Mouse (Mus musculus): ENCODE measurements at regions not wholly inside any gene's neighbourhood (a gene's known extent, or its start where the extent isn't known, plus 50 kb on each side); places are given as distances from the start of the nearest gene placed in this dataset.

DNA sequence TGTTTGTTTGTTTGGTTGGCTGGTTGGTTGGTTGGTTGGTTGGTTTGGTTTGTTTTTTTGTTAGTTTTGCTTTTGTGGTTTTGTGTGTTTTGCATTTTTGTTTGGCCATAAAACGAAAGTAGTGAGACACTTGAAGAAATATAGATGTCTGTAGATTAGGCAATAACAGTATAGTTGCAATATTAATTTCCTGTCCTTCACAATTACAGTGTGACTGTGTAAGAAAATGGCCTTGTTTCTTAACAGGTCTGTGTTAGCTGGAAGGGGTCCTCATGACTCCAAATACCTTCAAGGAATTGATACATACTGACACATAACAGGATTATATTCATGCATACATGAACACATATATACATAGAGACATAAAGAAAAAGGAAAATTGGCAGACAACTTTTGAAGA lies 334.2 kb downstream of the Bcor start:
- Histone ChIP-seq H3K4me3 (replicated peaks) (no peak overlapping the region), H3K27me3 (replicated peaks) (peaks cover 33% of the 10 kb centered on the region), H3K9me3 (no peaks in the 10 kb centered on the region), H3K36me3 (replicated peaks; ENCODE audit: low read length) (no peaks in the 10 kb centered on the region), H3K4me1 (peaks cover 17% of the 10 kb centered on the region)
- no peak for TF ChIP-seq GATA1 (IDR thresholded peaks at IDR 0.05; ENCODE audit: borderline replicate concordance, low read length)
- TF ChIP-seq FLI1 (IDR thresholded peaks at IDR 0.05; ENCODE audit: low read length), result no peak

GRCm38 (mm10) chrX:11826737-11827408 lies 333.3 kb downstream of the Bcor start:
- TF ChIP-seq GATA1 (IDR thresholded peaks at IDR 0.05; ENCODE audit: borderline replicate concordance, low read length) (no peak), FLI1 (IDR thresholded peaks at IDR 0.05; ENCODE audit: low read length) (no peak)
- peaks cover 32% of the 10 kb centered on the region for H3K27me3 ChIP-seq (replicated peaks)
- H3K9me3 ChIP-seq, result 0 out of 2 replicates have a peak, but pooled peaks cover 5% of the 10 kb centered on the region
- H3K4me1 ChIP-seq, result peaks cover 17% of the 10 kb centered on the region
- H3K36me3 ChIP-seq (replicated peaks; ENCODE audit: low read length), result no peaks in the 10 kb centered on the region
- H3K4me3 ChIP-seq (replicated peaks), result no peak overlapping the region

GRCm38 (mm10) chrX:11829411-11830002 lies 330.6 kb downstream of the Bcor start:
- Histone ChIP-seq H3K4me3 (replicated peaks) (no peak overlapping the region), H3K36me3 (replicated peaks; ENCODE audit: low read length) (no peaks in the 10 kb centered on the region), H3K4me1 (0 out of 2 replicates have a peak, but pooled peaks cover 3% of the 10 kb centered on the region), H3K9me3 (peaks cover 14% of the 10 kb centered on the region), H3K27me3 (replicated peaks) (peaks cover 26% of the 10 kb centered on the region)
- TF ChIP-seq GATA1 (IDR thresholded peaks at IDR 0.05; ENCODE audit: borderline replicate concordance, low read length) (no peak), FLI1 (IDR thresholded peaks at IDR 0.05; ENCODE audit: low read length) (no peak)

GRCm38 (mm10) chrX:11837566-11837965 lies 322.6 kb downstream of the Bcor start:
- Histone ChIP-seq H3K4me3 (replicated peaks) (no peak overlapping the region), H3K27me3 (replicated peaks) (peaks cover 24% of the 10 kb centered on the region), H3K4me1 (peaks cover 43% of the 10 kb centered on the region), H3K36me3 (replicated peaks; ENCODE audit: low read length) (no peaks in the 10 kb centered on the region), H3K9me3 (peaks cover 2% of the 10 kb centered on the region)
- TF ChIP-seq GATA1 (IDR thresholded peaks at IDR 0.05; ENCODE audit: borderline replicate concordance, low read length) (no peak), FLI1 (IDR thresholded peaks at IDR 0.05; ENCODE audit: low read length) (no peak)

DNA sequence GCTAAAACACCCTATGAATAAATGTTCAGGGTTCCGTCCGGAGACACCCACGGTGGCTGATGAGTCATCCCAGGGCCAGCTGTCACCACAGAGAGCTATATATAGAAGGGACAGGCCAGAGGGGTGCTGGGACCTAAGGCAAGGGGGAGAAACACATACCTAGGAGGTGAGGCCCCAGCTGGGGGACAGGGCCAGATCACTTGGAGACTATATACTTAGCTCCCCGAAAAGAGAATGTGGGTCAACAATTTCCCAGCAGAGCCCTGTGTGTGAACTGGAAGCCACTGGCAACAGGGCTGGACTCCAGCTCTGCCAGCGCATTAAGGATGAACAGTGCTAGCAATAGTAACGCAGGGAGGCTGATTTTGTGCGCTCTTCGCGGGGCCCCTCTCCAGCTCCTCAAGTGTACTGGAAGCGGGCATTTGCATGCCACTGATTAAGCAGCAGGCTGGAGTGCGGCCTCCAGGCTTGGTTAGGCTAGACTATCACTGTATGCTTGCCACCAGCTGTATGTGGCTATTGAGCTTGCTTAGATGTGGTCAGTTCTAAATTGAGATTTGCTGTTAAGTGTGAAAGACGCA lies 320.4 kb downstream of the Bcor start:
- H3K27me3 ChIP-seq (replicated peaks), result peaks cover 20% of the 10 kb centered on the region
- peak overlapping the region; percentile 76 for H3K4me3 ChIP-seq (replicated peaks)
- no peaks in the 10 kb centered on the region for H3K9me3 ChIP-seq
- H3K4me1 ChIP-seq, result peaks cover 43% of the 10 kb centered on the region
- no peaks in the 10 kb centered on the region for H3K36me3 ChIP-seq (replicated peaks; ENCODE audit: low read length)
- no peak for TF ChIP-seq GATA1 (IDR thresholded peaks at IDR 0.05; ENCODE audit: borderline replicate concordance, low read length)
- no peak for TF ChIP-seq FLI1 (IDR thresholded peaks at IDR 0.05; ENCODE audit: low read length)

- Histone ChIP-seq H3K36me3 (replicated peaks; ENCODE audit: low read length) (no peaks in the 10 kb centered on the region), H3K4me1 (peaks cover 43% of the 10 kb centered on the region), H3K27me3 (replicated peaks) (peaks cover 16% of the 10 kb centered on the region), H3K4me3 (replicated peaks) (no peak overlapping the region), H3K9me3 (no peaks in the 10 kb centered on the region)
- TF ChIP-seq FLI1 (IDR thresholded peaks at IDR 0.05; ENCODE audit: low read length) (no peak), GATA1 (IDR thresholded peaks at IDR 0.05; ENCODE audit: borderline replicate concordance, low read length) (no peak)
Measured at GRCm38 (mm10) chrX:11840319-11841035, 319.7 kb downstream of the Bcor start.

DNA sequence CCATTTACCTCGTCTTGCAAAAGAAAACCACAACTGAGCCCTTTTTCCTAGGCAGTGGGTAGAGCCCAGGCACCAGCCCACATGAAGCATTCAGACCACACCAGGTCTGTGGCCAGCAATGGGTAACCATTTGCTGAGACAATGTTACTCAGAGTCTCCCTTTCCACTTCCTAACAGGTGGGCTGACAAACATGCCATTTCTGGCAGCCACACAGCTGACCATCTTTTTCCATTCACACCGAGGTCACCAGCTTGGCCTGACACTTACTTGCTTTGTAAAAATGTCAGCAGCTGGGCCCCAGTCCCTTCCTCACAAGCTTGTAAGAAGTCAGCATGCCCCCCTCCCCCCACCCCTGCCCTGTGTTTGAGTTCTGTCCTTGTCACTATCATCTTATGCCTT lies 314.6 kb downstream of the Bcor start:
- no peaks in the 10 kb centered on the region for H3K36me3 ChIP-seq (replicated peaks; ENCODE audit: low read length)
- no peak overlapping the region for H3K4me3 ChIP-seq (replicated peaks)
- H3K9me3 ChIP-seq, result peaks cover 11% of the 10 kb centered on the region
- H3K27me3 ChIP-seq (replicated peaks), result peaks cover 24% of the 10 kb centered on the region
- TF ChIP-seq FLI1 (IDR thresholded peaks at IDR 0.05; ENCODE audit: low read length), result no peak
- TF ChIP-seq GATA1 (IDR thresholded peaks at IDR 0.05; ENCODE audit: borderline replicate concordance, low read length), result no peak
- peaks cover 10% of the 10 kb centered on the region for H3K4me1 ChIP-seq

DNA sequence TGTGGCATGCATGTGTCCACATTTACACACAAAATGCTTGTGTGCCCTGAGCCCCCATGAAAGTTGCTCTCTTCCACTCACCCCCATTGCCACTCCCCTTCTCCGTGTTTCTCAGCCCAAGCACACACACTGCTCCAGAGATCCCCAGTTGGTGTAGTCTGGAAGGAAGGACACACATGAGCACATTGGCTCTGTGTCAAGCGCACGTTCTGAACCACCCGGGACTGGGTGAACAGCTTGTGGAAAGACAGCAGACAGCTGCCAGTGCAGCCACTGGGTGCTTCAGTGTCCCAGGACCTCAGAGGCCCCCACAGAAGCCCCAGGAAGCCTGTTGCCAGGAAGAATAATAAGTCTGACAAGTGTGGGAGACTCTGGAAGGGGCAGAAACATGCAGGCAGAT lies 304.2 kb downstream of the Bcor start:
- Histone ChIP-seq H3K27me3 (replicated peaks) (peaks cover 58% of the 10 kb centered on the region), H3K4me1 (peaks cover 31% of the 10 kb centered on the region)

GRCm38 (mm10) chrX:11859396-11859795 lies 300.8 kb downstream of the Bcor start:
- no peak for TF ChIP-seq FLI1 (IDR thresholded peaks at IDR 0.05; ENCODE audit: low read length)
- H3K27me3 ChIP-seq (replicated peaks), result peaks cover 82% of the 10 kb centered on the region
- no peaks in the 10 kb centered on the region for H3K9me3 ChIP-seq

More for the DNA sequence above, 304.2 kb downstream of the Bcor start:
- TF ChIP-seq FLI1 (IDR thresholded peaks at IDR 0.05; ENCODE audit: low read length) (no peak), GATA1 (IDR thresholded peaks at IDR 0.05; ENCODE audit: borderline replicate concordance, low read length) (no peak)
- Histone ChIP-seq H3K36me3 (replicated peaks; ENCODE audit: low read length) (no peaks in the 10 kb centered on the region), H3K9me3 (no peaks in the 10 kb centered on the region), H3K4me3 (replicated peaks) (no peak overlapping the region)

More at GRCm38 (mm10) chrX:11859396-11859795, 300.8 kb downstream of the Bcor start:
- peaks cover 16% of the 10 kb centered on the region for H3K4me1 ChIP-seq
- H3K4me3 ChIP-seq (replicated peaks), result no peak overlapping the region
- no peaks in the 10 kb centered on the region for H3K36me3 ChIP-seq (replicated peaks; ENCODE audit: low read length)
